Mouse (Mus musculus) erythroblast, embryonic 14.5 days (primary cell): ENCODE data around the gene Kcnip2.

Experiments used
- GATA1 ChIP-seq: IDR thresholded peaks from 2 replicates; pipeline ENCODE4 v1.6.1; 2012; ENCODE audit warnings: low read length, inconsistent platforms, mixed read lengths
- TAL1 ChIP-seq: IDR thresholded peaks from 3 replicates; pipeline ENCODE4 v1.6.1; 2012; ENCODE audit warnings: low read length, inconsistent platforms, mixed read lengths

GRCm38 (mm10) chr19:45796061-45796556, 19.8 kb downstream of the Kcnip2 start:
- no peak for TF ChIP-seq TAL1
- TF ChIP-seq GATA1 = no peak
